Mouse (Mus musculus) heart, postnatal 0 days (tissue): ENCODE data around the gene P4ha2.

Experiments
- CTCF ChIP-seq: IDR thresholded peaks from 2 replicates; pipeline ENCODE4 v1.5.1; 2016; ENCODE audit warnings: antibody characterized with exemption, control low read depth, low read depth
- EP300 ChIP-seq: IDR thresholded peaks from 2 replicates; pipeline ENCODE4 v1.6.1; 2016; ENCODE audit warnings: antibody characterized with exemption, low read depth

GRCm38 (mm10) chr11:54115911-54116310 lies 16.0 kb downstream of the P4ha2 start:
- TF ChIP-seq CTCF (no peak), EP300 (no peak)
